Mouse (Mus musculus): ENCODE measurements around the gene Cspg4. TPM values are rescaled to one million over a fixed set of nuclear protein-coding genes. Genes with fewer than 3 reads are reported as not detected.
"Not testable (repeated sequence)": the region's sequence is repeated elsewhere in the genome, so short reads cannot be mapped to it uniquely, and the experiment has no call there.

Gene Cspg4
- total RNA-seq, 2 experiments from 2014 or later: not detected

DNA sequence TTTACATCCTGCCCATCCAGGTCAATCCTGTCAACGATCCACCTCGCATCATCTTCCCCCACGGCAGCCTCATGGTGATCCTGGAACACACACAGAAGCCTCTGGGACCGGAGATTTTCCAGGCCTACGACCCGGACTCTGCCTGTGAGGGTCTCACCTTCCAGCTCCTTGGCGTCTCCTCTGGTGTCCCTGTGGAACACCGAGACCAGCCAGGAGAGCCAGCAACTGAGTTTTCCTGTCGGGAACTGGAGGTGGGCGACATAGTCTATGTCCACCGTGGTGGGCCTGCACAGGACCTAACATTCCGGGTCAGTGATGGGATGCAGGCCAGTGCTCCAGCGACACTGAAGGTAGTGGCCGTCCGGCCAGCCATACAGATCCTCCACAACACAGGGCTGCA is 21.8 kb downstream of the Cspg4 start:
- ATAC-seq (replicated peaks; ENCODE audit: low FRiP score, low TSS enrichment, poor library complexity, severe bottlenecking): no peak

DNA sequence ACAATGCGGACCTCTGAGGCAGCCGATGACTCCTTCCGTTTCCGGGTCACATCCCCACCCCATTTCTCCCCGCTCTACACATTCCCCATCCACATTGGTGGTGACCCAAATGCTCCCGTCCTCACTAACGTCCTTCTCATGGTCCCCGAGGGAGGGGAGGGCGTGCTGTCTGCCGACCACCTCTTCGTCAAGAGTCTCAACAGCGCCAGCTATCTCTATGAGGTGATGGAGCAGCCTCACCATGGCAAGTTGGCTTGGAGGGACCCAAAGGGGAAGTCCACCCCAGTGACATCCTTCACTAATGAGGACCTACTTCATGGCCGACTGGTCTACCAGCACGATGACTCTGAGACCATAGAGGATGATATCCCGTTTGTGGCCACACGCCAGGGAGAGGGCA is 22.7 kb downstream of the Cspg4 start:
- no peak for ATAC-seq (replicated peaks; ENCODE audit: low FRiP score, low TSS enrichment, poor library complexity, severe bottlenecking)

DNA sequence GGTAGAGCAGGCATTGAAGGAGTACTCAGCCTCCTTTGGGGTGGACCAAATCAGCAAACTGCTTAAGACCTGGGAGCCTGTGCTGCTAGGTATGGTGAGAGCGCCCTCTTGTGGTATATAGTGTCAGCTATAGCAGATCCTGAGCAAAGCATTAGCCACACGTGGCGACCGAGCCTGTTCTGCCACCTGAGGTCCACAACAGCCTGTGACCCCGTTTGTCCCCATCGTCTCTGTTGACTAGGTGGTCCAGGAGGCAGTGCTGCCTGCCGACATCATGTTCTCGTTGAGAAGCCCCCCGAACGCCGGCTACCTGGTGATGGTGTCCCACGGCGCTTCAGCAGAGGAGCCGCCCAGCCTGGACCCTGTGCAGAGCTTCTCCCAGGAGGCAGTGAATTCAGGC is 25.0 kb downstream of the Cspg4 start:
- ATAC-seq (replicated peaks; ENCODE audit: low FRiP score, low TSS enrichment, poor library complexity, severe bottlenecking): peak; percentile 76

DNA sequence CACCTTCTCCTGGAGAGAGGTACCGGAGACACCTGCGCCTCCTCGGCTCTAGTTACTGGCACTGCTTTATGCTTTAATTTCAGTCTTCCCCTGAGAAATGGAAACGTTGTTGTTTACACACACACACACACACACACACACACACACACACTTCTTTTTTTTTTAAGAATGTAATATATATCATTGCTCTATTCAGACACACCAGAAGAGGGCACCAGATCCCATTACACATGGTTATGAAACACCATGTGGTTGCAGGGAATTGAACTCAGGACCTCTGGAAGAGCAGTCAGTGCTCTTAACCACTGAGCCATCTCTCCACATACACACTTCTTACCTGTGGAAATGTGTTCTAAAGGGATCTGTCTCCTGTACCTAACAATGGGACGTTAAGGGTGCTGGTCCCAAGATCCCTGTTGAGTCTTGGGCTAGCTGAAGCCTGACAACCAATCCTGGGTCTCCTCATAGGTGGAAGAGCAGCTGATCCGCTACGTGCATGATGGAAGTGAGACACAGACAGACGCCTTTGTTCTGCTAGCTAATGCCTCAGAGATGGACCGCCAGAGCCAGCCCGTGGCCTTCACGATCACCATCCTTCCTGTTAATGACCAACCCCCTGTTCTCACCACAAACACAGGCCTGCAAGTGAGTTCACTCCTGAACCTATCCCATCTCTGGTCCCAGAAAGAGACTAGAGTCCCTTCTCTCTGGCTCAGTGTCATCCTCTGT is 25.9 kb downstream of the Cspg4 start:
- ATAC-seq (replicated peaks; ENCODE audit: low FRiP score, low TSS enrichment, poor library complexity, severe bottlenecking): no peak

DNA sequence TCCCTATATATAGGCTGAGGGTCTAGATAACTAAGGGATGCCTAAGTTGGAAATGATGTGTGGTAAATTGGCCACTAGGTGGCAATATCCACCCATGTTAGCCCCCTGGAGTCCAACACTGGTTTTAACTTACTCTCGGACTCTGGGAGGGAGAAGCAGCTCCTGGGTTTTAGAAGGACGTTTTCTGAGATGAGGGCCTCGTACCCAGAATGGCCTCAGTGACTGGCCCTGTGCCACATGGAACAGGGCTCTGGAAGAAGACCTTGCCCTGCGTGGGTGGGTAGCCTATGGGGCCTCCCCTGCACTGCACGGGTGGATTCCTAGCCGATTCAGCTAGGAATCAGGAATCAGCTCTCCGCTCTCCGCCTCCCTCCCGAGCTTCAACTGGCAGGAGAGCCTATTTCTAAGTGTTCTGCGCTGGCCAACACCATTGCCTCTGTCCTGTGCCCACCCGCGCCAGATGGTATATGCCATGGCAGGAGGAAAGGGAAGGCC is 26.7 kb downstream of the Cspg4 start:
- peak; percentile 72 for ATAC-seq (replicated peaks; ENCODE audit: low FRiP score, low TSS enrichment, poor library complexity, severe bottlenecking)

DNA sequence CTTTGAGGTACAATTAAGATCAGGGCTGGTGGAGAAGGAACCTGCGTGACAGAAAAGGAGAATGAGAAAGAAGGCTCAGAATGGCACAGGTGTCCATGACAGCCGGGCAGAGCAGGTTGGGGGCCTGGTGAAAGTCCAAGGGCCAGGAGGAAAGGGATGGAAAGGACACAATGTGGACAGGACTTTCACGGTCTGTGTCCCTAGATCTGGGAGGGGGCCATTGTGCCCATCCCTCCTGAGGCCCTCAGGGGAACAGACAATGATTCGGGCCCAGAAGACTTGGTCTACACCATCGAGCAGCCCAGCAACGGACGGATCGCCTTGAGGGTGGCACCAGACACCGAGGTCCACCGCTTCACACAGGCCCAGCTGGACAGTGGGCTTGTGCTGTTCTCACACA is 27.3 kb downstream of the Cspg4 start:
- ATAC-seq (replicated peaks; ENCODE audit: low FRiP score, low TSS enrichment, poor library complexity, severe bottlenecking): no peak

DNA sequence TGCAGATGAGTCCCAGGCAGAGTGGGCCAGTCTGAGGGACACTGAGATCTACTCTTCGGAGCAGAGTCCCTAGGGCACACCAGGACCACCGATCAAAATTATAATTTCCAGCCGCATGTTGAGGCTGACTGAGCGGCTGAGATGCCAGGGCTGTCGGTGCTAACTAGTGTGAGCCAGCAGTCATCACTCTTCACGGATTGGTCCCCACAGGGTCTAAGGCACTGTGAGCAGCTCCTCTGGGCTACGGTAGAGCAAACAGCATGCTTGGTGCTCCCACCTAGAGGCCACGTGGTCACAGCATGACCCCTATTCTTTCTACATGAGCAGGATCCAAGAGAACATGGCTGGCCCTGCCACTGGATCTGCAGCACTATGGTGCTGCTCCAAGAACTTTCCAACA is 28.5 kb downstream of the Cspg4 start:
- no peak for ATAC-seq (replicated peaks; ENCODE audit: low FRiP score, low TSS enrichment, poor library complexity, severe bottlenecking)

DNA sequence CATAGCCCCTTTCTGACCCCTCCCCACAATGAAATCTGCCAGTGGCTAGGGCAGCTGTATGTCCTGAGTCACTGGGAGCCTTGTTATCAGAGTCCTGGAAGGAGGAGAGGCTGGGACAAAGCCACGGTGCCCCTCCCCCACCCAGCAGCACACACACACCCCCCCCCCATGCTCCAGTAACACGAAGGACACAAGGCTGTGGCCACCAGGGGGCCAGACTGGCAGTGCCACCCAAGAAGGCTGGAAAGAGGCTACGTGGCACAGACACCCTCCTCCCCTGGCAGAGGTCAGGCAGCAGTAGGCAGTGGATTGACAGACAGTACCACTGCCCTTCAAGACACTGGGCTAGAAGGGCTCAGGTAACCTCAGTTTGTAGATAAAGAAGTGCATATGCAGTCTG is 29.2 kb downstream of the Cspg4 start:
- no peak for ATAC-seq (replicated peaks; ENCODE audit: low FRiP score, low TSS enrichment, poor library complexity, severe bottlenecking)

DNA sequence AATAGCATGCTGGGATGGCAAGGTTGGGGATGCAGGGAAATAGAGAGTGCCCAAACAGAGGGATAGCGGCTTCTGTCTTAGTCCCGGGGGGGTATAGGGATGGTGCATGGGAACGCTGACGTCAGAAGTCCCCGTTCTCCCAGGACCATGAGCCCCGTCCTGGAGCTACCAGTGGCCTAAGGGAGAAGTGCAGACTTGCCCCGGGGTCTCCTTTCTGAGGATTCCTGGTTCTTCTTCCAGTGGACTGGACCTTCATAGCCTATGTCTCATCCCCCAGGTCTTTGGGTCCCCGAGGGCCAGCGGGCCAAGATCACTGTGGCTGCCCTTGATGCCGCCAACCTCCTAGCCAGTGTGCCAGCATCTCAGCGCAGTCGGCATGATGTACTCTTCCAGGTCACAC is 31.9 kb downstream of the Cspg4 start:
- no peak for ATAC-seq (replicated peaks; ENCODE audit: low FRiP score, low TSS enrichment, poor library complexity, severe bottlenecking)

DNA sequence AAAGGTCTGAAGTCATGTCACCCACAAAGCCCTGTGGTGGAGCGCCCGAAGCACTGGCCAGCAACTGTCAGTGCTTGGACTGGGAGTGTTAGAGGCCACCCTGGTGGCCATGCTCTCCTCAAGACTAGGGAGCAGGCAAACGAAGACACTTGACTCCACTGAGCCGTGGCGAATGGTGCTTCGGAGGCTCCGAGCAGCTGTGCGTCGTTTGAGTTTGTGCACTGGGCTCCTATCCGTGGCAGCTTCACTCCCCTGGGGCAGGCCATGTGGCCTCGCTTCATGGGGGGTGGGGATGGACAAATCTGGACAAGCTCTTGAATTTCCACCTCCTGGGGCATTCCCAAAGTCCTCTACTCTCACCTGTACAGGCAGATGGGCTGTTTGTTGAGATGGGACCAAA is 34.6 kb downstream of the Cspg4 start:
- ATAC-seq (replicated peaks; ENCODE audit: low FRiP score, low TSS enrichment, poor library complexity, severe bottlenecking): no peak

DNA sequence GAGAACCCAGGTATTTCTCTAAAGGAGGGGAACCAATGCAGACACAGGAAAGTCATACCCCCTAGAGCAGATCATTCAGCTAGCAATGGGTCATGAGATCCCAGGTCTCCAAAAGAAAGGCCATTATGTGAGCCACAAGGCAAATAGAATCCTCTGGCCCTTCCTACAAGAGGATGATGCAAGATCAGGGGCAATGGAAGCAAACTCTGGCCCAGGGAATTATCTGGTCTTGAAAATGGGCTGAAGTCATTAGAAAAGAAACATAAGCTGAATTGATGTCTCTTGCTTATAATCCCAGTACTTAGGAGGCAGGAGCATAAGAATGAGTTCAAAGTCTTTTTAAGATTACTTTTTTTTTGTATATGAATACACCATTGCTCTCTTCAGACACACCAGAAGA is 35.2 kb downstream of the Cspg4 start:
- ATAC-seq (replicated peaks; ENCODE audit: low FRiP score, low TSS enrichment, poor library complexity, severe bottlenecking): no peak

DNA sequence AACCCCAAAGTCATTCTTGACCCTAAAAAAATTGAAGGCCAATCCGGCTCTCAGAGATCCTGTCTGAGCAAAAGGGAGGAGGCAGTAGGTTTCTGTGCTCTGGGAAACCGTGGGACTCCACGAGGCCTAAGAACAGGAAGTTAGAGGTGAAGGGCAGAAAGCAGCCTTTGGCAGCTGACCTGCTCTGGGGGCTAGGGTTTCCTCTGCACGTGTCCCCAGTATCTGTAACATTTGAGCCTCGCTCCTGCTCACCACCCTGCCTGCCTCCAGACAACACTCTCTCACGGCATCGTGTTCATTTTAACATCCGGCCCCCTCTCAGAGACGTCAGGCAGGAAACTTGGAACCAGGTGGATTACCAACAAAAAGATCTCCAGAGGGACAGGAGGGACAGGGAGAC is 35.7 kb downstream of the Cspg4 start:
- ATAC-seq (replicated peaks; ENCODE audit: low FRiP score, low TSS enrichment, poor library complexity, severe bottlenecking): no peak

DNA sequence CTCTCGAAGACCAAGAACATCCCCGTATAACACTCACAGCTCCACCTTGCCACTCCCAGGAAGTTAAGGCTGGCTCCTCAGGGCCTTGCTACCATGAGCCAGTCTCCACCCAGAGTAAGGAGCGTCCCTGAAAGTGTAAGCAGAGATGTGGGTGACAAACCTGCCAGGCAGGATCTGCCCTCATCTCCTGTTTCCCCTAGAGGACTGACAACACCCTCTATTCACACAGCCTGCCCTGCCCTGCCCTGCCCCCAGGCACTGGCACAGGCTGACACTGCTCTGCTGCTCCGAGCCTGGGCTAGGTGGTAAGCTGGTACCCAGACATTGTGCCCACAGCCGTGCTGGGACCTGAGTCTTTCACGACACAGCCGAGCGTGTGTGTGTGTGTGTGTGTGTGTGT is 36.4 kb downstream of the Cspg4 start:
- ATAC-seq (replicated peaks; ENCODE audit: low FRiP score, low TSS enrichment, poor library complexity, severe bottlenecking): no peak

DNA sequence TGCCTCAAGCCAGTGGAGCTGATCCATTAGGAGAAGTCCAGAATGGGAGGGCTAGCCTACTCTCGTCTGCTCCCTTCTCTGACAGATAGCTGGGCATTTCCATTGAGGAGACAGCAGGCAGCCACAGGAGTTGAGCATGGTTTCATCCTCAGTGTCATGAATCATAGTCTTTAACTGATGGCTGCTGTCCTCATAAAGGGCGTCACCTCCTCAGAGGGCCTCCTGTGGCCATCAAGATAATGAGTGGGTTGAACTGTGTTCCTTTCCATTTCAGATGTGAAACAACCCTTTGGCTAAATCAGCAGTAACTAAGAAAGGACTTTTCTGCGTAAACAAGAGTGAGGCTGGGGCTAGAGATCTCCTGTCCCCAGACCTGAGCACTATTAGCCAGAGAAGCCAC is 38.8 kb downstream of the Cspg4 start:
- ATAC-seq (replicated peaks; ENCODE audit: low FRiP score, low TSS enrichment, poor library complexity, severe bottlenecking): peak; percentile 43; the same call in 1 of the 2 replicates

DNA sequence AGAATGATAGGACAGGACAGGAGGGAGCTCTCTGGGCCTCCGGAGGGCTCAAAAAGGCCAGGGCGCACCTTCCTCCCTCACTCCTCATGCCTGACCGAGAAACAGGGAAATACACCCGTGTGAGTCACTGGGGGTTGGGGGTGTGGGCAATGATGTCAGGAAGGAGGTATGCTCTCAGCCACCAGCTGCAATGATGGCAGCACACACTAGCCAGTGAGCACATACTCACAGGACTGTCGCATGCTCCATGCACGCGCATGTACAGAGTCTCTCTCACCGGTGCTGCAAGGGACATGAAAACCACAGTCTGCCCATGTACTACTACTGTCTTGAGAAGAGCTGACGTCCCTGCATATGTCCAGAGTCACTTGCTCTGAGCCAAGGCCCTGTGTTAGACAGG is 42.7 kb downstream of the Cspg4 start:
- no peak for ATAC-seq (replicated peaks; ENCODE audit: low FRiP score, low TSS enrichment, poor library complexity, severe bottlenecking)

DNA sequence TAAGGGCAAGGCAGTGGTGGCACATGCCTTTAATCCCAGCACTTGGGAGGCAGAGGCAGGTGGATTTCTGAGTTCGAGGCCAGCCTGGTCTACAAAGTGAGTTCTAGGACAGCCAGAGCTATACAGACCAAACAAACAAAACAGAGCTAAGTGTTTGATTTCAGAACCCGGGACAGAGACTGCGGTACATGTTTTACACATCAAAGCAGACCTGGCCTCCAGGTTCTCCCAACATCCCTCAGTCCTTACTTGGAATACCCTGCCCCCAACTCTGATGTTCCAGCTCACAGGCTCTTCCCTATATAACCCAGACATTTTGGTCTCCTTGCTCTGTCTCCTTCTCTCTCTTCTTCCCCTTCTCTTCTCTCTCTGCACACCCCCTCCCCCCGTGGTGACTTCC is 45.2 kb downstream of the Cspg4 start:
- not testable (repeated sequence) for ATAC-seq (replicated peaks; ENCODE audit: low FRiP score, low TSS enrichment, poor library complexity, severe bottlenecking)

DNA sequence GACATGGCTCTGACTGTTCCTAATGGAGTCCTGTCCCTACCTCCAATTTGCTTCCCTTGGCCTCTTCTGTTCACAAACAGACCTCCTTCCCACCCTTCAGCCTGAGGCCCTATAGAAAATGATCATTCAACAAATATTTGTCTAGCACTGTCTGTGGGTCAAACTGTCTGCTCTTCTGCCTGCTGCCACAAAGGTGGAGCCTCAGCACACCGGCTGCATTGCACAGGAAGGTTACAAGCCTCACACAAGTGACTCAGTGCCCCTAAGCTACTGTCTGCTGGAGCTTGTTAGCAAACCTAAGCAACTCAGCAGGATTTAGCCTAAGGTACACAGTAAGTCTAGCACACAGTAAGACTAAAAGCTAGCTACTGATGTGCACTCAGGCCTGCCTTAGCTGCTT is 46.2 kb downstream of the Cspg4 start:
- no peak for ATAC-seq (replicated peaks; ENCODE audit: low FRiP score, low TSS enrichment, poor library complexity, severe bottlenecking)

DNA sequence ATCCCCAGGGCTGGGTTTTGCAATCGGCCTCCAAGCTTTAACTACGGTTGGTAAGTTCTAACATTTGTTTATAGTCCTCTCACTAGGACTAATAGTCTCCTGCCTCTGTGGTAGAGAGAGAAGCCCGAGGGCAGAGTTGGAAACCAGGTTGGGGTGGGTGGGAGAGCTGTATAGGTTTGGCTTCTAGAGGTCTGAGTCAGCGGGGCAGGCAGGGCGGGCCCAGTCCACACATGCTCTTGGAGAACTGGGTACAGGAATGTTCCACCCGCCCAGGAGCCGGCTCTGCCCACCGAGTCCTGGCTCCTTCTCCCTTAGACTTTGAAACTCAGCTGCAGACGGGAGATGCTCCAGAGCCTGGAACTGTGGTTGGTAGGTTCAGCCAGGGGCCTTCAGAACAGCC is 49.2 kb downstream of the Cspg4 start:
- no peak for ATAC-seq (replicated peaks; ENCODE audit: low FRiP score, low TSS enrichment, poor library complexity, severe bottlenecking)

DNA sequence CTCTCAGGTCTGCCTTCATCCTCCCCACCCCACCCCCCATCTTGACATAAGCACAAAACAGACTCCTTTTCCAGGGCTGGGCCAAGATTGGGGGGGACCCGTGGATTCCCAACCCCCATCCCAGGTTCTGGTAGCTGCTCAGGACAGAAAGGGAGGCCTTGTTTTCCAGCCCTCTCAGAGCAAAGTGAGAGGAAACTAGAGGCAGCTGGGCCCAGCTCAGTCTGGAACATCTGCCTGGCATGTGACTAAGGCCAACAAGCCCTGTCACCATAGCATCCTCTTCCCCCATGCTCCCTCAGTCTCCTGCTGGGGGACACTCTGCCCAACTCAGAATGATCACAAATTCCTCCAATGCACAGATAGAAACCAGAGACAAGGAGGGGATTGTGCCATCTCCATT is 50.3 kb downstream of the Cspg4 start:
- ATAC-seq (replicated peaks; ENCODE audit: low FRiP score, low TSS enrichment, poor library complexity, severe bottlenecking): no peak

DNA sequence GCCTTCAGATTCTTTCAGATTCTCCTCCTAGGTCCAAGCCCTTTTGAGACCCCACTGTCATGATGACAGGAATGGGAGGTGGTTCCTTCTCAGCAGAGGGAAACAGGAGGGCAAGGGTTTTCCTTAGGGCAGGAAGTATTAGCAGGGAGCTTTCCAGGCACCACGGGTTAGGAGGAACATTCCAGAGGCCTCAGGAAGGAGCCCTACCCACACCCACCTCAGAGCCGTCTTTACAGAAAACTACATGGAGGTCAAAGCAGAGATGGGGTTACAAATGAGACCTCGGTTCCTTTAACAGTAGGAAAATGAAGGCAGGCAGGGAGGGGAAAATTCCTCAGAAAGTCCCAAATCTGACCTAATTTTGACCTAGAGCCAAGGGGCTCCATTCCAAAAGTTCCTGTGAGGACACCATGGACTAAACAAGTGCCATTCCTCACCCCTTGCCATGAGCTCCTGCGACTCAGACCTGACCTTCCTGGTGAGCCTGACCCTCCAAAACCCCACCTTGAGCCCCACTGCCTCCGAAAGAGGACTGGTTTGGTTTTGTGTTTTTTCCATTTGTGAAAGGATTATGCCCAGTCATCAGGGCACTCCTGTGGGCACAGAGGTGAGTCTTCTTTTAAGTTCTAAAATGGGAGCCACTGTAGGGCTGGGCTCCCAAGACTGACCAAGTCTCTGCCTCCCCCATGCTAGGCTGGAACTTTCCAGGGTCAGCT is 51.0 kb downstream of the Cspg4 start:
- ATAC-seq (replicated peaks; ENCODE audit: low FRiP score, low TSS enrichment, poor library complexity, severe bottlenecking): no peak

DNA sequence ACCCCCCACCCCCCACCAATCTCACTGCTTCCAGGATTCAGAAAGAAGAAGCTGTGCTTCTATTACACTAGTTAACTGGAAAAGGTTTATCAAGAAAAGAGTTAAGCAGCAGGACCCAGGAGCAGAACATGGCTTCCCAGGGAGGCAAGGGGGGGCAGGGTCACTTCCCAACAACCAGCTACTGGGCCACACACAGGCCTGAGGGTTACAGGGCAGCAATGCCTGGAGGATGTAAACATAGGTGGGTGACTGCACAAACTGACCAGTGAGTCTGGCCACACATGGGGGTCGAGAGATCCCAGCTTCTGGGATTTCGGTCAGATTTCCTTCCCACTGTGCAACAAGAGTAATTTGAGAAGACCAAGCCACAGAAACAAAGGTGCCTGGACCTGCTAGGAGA is 52.3 kb downstream of the Cspg4 start:
- ATAC-seq (replicated peaks; ENCODE audit: low FRiP score, low TSS enrichment, poor library complexity, severe bottlenecking): no peak
